Mouse (Mus musculus): Measurements from ENCODE around the gene Tnnt1. TPM values are rescaled to one million over a fixed set of nuclear protein-coding genes. Genes with fewer than 3 reads are reported as not detected.
"Not testable (repeated sequence)": the region's sequence is repeated elsewhere in the genome, so short reads cannot be mapped to it uniquely, and the experiment has no call there.

The Tnnt1 gene
- polyA plus RNA-seq, 1 experiment from 2014 or later: 11.1 TPM

DNA sequence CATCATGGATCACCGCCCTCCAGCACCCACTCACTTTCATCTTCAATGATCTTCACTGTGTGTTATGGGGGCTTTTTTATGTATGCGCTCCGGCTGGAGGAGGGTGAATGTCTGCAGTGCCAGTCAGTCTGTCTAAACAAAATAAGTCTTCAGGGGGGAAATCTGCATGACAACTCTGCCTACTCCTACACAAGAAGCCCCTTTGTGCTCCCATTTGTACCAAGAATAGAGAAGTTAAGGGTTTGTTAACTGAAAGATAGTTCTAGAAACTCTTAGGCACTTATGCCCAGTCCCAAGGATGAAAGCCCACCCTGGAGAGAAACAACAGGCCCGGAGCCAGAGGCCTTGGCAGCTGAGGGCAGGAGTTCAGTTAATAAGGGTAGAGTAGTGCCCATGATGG, 20.2 kb upstream of the Tnnt1 start:
- WGBS: 92% methylated on average over 4 of the region's 4 CpGs
- Histone ChIP-seq H3K4me2 (replicated peaks) (no peak overlapping the region), H3K36me3 (0 out of 2 replicates have a peak, but pooled peaks cover 3% of the 10 kb centered on the region), H3K27me3 (peaks cover 8% of the 10 kb centered on the region; the same call in 1 of the 2 replicates), H3K4me1 (peaks cover 12% of the 10 kb centered on the region), H3K9ac (replicated peaks) (no peak overlapping the region), H3K27ac (replicated peaks) (no peak overlapping the region), H3K4me3 (no peak overlapping the region), H3K9me3 (no peaks in the 10 kb centered on the region)
- ATAC-seq (ENCODE audit: low FRiP score, low read depth): no peak

DNA sequence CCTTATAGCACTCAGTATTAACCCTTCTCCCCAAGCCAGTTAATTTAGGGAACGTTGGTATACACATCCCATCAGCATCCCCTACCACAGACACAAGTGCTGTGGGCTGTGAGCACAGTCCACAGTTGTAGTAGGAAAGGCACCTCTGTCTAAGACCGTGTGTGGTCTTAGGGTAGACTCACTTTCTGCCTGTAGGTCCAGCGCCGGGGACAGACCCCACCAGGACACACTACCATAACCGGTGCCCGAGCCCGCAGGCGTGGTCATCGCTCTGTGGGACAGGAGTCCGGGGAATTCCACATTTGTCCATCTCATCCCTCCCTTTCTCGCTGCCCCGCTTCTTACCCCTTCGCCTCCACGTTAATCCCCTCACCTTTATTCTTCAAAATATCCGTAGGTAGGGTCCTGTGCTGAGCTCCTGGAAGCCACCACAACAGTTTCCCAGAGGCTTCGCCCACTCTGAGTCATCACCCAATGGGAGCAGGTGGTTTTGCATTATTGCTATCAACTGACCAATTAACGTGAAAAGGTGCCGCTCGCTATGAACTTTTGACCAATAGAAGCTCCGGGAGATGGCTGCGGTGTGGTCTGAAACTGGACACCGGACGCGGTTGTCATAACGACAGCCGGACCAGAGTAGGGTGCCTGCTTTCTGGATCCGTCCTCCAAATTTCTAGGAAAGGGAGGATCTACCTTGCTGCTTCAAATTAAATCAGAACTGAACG, 16.0 kb upstream of the Tnnt1 start, which contains the start of gene Dnaaf3:
Dnaaf3 (minus strand) TSS at position 449 of the 725 bp plus-strand sequence.
- peak within 1 kb of the TSS; percentile 24; the same call in 1 of the 2 replicates for H3K9ac ChIP-seq (replicated peaks)
- peak; percentile 94 for ATAC-seq (ENCODE audit: low FRiP score, low read depth)
- peaks cover 17% of the 10 kb centered on the region for H3K4me1 ChIP-seq
- WGBS: 4% methylated on average over 28 of the region's 28 CpGs
- H3K27me3 ChIP-seq: peaks cover 19% of the 10 kb centered on the region
- H3K4me3 ChIP-seq: peak within 1 kb of the TSS; percentile 39
- H3K9me3 ChIP-seq: no peaks in the 10 kb centered on the region
- H3K4me2 ChIP-seq (replicated peaks): peak within 1 kb of the TSS; percentile 60
- no peaks in the 10 kb centered on the region for H3K36me3 ChIP-seq
- H3K27ac ChIP-seq (replicated peaks): no peak within 1 kb of the TSS

DNA sequence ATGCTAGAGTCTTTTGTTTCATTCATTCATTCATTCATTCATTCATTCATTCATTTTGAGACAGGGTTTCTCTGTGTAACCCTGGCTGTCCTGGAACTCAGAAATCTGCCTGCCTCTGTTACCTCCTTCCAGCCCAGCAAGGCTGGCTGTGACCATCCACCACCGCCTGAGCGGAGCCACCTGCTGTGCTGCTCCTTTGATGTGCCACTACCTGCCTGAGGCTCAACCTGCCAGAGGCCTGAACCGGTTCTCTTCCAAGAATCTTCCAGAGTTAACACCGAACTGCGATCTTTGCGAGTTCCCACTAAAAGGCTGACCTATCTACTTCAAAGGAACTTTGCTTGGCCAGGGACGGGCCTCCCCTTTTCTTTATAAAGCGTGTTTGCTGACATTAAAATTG, 14.0 kb upstream of the Tnnt1 start:
- Histone ChIP-seq H3K4me1 (peaks cover 29% of the 10 kb centered on the region), H3K27me3 (peaks cover 23% of the 10 kb centered on the region)
- not testable (repeated sequence) for H3K27ac ChIP-seq (replicated peaks); H3K4me3 ChIP-seq; ATAC-seq (ENCODE audit: low FRiP score, low read depth); H3K9me3 ChIP-seq; H3K36me3 ChIP-seq; H3K4me2 ChIP-seq (replicated peaks); H3K9ac ChIP-seq (replicated peaks)
- 52% methylated on average over 8 of the region's 8 CpGs for WGBS

DNA sequence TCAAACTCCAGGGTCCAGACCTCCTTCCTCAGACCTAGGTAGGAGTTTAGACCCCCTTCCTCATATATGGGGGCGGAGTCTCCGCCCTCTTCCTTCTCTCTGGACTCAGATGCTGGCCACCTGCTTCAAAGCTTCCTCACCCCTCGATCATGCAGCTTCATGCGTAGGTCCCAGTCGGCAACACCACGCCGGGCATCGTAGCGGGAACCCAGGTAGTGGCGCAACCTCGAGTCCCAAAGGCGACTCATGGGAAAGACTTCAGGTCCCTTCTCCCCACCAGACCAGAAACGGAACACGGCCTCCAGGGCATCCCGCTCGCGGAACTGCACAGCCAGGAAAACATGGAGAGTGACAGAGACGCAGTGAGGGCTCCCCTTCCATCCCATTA, 11.1 kb upstream of the Tnnt1 start:
- H3K4me2 ChIP-seq (replicated peaks): peak overlapping the region; percentile 54
- peaks cover 24% of the 10 kb centered on the region for H3K4me1 ChIP-seq
- H3K4me3 ChIP-seq: no peak overlapping the region
- peaks cover 27% of the 10 kb centered on the region for H3K27me3 ChIP-seq
- no peak overlapping the region for H3K27ac ChIP-seq (replicated peaks)
- no peaks in the 10 kb centered on the region for H3K36me3 ChIP-seq
- WGBS: 46% methylated on average over 18 of the region's 18 CpGs
- no peak overlapping the region for H3K9ac ChIP-seq (replicated peaks)
- no peaks in the 10 kb centered on the region for H3K9me3 ChIP-seq
- 0 out of 2 replicates have a peak, but pooled peaks have one; percentile 13 for ATAC-seq (ENCODE audit: low FRiP score, low read depth)

DNA sequence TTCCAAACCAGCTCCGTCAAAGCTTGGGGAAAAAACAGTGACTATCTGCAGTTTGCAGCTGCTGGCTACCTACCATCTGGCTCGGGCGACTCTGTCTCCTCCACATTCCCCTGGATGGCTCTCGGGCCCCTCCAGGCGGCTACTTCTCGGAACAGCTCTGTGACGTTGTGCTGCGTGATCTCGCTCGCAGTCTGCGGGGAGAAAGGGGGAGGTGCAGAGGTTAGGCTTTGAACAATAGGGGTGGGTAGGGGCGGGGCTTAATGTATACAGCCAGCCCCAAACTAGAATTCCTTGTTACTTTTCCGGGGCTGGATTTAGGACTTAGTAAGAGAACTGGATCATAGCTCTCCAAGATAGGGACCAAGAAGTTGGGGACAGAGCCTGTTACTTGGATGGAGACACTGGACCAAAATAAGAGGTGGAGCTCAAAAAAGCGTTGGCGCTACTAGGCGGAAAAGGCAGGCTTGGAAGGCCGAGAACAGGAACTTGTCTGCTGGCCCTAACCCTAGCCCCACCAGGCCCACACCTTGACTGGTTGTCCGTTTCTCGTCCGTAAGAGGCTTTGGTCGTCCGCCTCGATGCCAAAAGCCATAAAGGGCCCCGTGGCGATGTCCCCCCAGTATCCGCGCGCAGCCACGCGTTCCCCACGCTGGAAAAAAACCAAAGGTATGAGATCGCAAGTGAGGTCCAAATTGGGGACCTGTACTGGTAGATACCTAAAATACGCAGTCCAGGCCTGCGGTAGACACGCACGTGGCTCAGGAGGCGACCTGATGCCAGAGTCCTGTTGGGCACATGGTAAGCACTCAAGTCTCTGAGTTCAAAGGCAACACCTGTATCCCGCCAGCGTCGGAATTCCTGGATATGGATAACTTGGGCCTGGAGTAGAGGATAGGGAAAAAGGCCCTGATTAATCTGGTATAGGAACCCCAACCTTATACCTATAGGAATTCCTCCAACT, 10.4 kb upstream of the Tnnt1 start:
- peaks cover 17% of the 10 kb centered on the region for H3K4me1 ChIP-seq
- WGBS: 24% methylated on average over 40 of the region's 40 CpGs
- no peaks in the 10 kb centered on the region for H3K36me3 ChIP-seq
- no peaks in the 10 kb centered on the region for H3K9me3 ChIP-seq
- ATAC-seq (ENCODE audit: low FRiP score, low read depth): peak; percentile 95
- H3K9ac ChIP-seq (replicated peaks): peak overlapping the region; percentile 52
- H3K27ac ChIP-seq (replicated peaks): peak overlapping the region; percentile 2; the same call in 1 of the 2 replicates
- H3K27me3 ChIP-seq: peaks cover 27% of the 10 kb centered on the region
- H3K4me3 ChIP-seq: peak overlapping the region; percentile 35
- peak overlapping the region; percentile 54 for H3K4me2 ChIP-seq (replicated peaks)

DNA sequence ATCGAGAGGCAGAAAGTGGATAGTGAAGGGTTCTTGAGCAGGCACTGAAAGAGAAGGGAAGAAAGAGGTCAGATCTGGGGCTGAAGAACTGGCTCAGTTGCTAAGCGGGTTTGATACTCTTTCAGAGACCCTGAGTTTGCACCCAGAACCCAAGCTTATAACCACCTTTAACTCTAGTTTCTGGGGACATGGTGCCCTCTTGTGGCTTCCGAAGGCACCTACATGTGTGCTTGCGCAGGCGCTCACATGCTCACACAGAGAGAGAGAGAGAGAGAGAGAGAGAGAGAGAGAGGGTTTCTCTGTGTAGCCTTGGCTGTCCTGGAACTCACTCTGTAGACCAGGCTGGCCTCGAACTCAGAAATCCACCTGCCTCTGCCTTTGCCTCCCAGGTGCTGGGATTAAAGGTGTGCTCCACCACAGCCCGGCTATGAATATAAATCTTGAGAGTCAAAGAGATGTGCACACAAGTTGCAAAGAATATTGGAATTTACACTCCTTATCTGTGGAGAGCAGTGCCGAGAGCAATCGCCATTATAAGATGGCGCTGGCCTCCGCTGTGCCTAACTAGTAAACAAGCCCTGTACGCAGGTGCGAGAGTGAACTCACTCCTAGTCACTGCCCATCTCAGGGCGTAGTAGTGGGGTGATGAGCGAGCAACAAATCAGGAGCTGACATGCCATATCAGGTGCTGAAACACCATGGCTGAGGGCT, 8.2 kb upstream of the Tnnt1 start, which contains the start of gene Tnni3:
Tnni3 (minus strand) TSS at position 18 of the 711 bp plus-strand sequence.
- not testable (repeated sequence) for ATAC-seq (ENCODE audit: low FRiP score, low read depth); H3K9me3 ChIP-seq; H3K4me3 ChIP-seq; H3K27ac ChIP-seq (replicated peaks); H3K9ac ChIP-seq (replicated peaks); H3K36me3 ChIP-seq; H3K4me2 ChIP-seq (replicated peaks)
- H3K4me1 ChIP-seq: peaks cover 24% of the 10 kb centered on the region
- peaks cover 37% of the 10 kb centered on the region for H3K27me3 ChIP-seq
- WGBS: 71% methylated on average over 15 of the region's 15 CpGs

DNA sequence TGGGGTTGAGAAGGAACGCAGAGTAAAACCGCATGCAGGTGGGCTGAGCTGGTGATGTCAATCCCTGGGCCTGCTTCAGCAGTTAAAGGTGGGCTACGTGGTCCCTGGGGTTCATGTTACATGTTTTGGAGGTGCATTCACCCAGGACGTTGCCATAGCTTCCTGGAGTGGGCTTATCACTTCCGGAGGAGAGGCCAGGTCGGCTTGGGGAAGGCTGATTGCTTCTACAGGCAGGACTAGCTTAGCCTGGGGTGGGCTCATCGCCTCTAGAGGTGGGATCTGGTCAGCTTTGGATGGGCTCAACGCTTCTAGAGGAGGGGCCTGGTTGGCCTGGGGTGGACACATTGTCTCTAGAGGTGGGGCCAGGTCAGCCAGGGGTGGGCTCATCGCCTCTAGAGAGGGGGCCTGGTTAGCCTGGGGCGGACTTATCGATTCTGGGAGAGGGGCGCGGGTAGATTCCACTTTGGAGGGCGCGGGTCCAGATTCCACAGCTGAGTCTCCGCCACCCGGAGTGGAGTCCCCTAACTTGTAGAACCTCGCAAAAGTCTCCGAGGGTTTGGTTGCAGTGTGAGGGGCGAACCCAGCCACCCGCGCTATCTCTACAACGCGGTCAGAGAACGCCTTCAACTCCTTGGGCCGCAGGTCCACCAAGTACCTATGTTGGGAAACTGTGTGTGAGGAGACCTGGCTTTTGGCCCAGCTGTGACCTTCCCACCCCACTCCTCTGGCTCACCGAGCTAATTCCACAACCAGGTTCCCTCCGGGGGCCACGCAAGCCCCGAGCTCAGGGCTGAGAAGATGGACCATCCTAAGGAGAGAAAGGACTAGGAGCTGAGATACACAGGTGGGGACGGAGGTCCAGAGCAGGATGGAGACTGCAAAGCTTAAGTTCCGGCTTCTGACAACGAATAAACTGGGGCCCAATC, 7.3 kb upstream of the Tnnt1 start:
- Histone ChIP-seq H3K4me2 (replicated peaks) (no peak overlapping the region), H3K27ac (replicated peaks) (no peak overlapping the region), H3K9ac (replicated peaks) (no peak overlapping the region), H3K4me3 (no peak overlapping the region), H3K4me1 (peaks cover 24% of the 10 kb centered on the region), H3K27me3 (peaks cover 40% of the 10 kb centered on the region), H3K36me3 (no peaks in the 10 kb centered on the region), H3K9me3 (no peaks in the 10 kb centered on the region)
- no peak for ATAC-seq (ENCODE audit: low FRiP score, low read depth)
- WGBS: 91% methylated on average over 33 of the region's 33 CpGs

DNA sequence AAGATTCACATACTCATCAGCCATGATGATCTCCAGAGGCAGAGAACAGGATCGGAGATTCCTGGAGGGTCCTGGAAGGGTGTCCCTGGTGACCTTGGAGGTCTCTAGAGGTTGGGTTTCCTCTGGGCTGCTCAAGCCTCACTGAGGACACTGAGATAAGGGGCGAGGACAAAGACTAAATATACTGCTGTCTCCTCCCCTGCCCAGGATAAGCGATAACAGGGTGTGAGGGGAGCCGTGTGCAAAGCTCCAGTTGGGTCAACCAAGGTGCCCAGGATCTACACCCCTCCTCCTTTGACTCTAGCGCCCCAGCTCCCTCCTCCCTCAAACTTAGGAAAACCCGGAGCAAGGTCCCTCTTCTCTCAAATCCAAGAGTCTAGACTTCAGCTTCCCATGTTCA, 6.1 kb upstream of the Tnnt1 start:
- 81% methylated on average over 6 of the region's 6 CpGs for WGBS
- H3K36me3 ChIP-seq: no peaks in the 10 kb centered on the region
- no peak for ATAC-seq (ENCODE audit: low FRiP score, low read depth)

DNA sequence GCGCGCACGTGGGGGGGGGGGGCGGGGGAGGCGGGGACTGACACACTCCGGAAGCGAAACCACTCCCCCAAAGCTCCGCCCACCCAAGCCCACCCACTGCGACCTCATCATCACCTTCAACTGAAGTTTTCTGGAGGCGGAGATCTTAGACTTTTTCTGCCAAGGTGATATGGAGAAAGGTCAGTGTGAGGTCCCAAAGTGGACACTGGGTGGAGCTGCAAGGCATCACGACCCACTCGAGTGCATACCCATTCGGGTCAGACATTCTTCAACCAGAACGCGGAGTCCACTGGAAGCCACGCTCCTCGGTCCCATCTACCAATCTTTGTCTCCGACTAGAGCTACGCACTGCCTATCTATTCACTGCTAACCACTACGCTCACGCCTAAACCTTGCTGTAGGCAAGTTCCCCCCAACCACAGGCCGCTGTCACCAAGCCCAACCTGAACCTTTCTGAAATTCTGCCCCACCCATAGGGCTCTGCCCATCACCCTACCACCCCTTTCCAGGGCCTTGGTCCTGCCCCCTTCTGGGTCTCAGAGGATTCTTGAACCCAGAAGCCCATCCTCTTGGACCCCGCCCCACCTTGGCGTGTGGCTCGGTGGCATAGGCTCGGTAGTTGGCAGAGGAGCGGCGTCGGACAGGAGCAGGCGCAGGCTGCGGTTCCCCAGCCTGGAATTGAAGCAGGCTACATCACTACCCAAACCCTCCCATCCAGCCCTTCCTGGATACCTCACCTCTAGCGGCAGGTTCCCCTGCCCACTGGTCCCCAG, 5.2 kb upstream of the Tnnt1 start:
- no peak for ATAC-seq (ENCODE audit: low FRiP score, low read depth)
- no peaks in the 10 kb centered on the region for H3K9me3 ChIP-seq
- H3K4me3 ChIP-seq: peak overlapping the region; percentile 22; the same call in 1 of the 2 replicates
- H3K9ac ChIP-seq (replicated peaks): no peak overlapping the region; the same call in 1 of the 2 replicates
- 36% methylated on average over 31 of the region's 32 CpGs for WGBS
- no peak overlapping the region for H3K27ac ChIP-seq (replicated peaks)
- peak overlapping the region; percentile 48 for H3K4me2 ChIP-seq (replicated peaks)
- H3K27me3 ChIP-seq: peaks cover 26% of the 10 kb centered on the region
- H3K36me3 ChIP-seq: no peaks in the 10 kb centered on the region
- H3K4me1 ChIP-seq: peaks cover 16% of the 10 kb centered on the region

More for the DNA sequence above, 6.1 kb upstream of the Tnnt1 start:
- Histone ChIP-seq H3K4me1 (peaks cover 21% of the 10 kb centered on the region), H3K9ac (replicated peaks) (no peak overlapping the region), H3K4me2 (replicated peaks) (no peak overlapping the region), H3K27me3 (peaks cover 32% of the 10 kb centered on the region), H3K27ac (replicated peaks) (no peak overlapping the region), H3K9me3 (no peaks in the 10 kb centered on the region), H3K4me3 (no peak overlapping the region)

DNA sequence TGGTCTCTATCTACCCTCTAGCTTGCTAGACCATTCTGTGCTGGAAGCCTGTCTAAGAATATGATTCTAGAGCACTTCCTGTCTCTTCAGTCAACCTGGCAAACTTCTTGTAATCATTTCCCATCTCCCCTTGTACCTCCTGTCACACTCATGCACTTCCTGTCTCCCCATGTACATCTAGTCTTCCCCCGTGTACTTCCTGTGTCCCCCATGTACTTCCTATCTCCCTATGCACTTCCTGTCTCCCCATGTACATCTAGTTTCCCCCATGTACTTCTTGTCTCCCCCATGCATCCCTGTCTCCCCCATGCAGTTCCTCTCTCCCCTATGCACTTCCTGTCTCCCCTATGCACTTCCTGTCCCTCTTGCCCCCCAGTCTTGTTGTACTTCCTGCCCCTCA, 2.3 kb upstream of the Tnnt1 start:
- Histone ChIP-seq H3K9me3 (no peaks in the 10 kb centered on the region), H3K27ac (replicated peaks) (no peak overlapping the region), H3K9ac (replicated peaks) (no peak overlapping the region), H3K4me2 (replicated peaks) (no peak overlapping the region), H3K36me3 (no peaks in the 10 kb centered on the region), H3K4me1 (peaks cover 26% of the 10 kb centered on the region), H3K27me3 (peaks cover 26% of the 10 kb centered on the region), H3K4me3 (no peak overlapping the region)
- ATAC-seq (ENCODE audit: low FRiP score, low read depth): no peak
- WGBS: 81% methylated on average over 1 of the region's 1 CpGs
